Mouse (Mus musculus) cerebellum, postnatal 14 days (tissue): ENCODE measurements around the gene Adgrl1.
"Not testable (repeated sequence)": the region's sequence is repeated elsewhere in the genome, so short reads cannot be mapped to it uniquely, and the experiment has no call there.

ENCODE experiments used
- DNase-seq, 2 experiments: peaks; one replicate each; pipeline ENCODE4 v3.0.0; 2021; ENCODE audit warnings: mixed read lengths in 2 of 2

Gene Adgrl1

GRCm38 (mm10) chr8:83955106-83955957 lies 55.4 kb downstream of the Adgrl1 start, which contains the start of the genes Gm10644 and Asf1b:
Gm10644 (minus strand) TSS chr8:83955205.
Asf1b (plus strand) TSS chr8:83955507.
- peak; percentile 98 to 99 for DNase-seq

- no peak for DNase-seq
These were observed 56.0 kb downstream of the Adgrl1 start for GRCm38 (mm10) chr8:83955958-83956218.

GRCm38 (mm10) chr8:83956789-83957188 lies 56.9 kb downstream of the Adgrl1 start:
- no peak for DNase-seq

DNA sequence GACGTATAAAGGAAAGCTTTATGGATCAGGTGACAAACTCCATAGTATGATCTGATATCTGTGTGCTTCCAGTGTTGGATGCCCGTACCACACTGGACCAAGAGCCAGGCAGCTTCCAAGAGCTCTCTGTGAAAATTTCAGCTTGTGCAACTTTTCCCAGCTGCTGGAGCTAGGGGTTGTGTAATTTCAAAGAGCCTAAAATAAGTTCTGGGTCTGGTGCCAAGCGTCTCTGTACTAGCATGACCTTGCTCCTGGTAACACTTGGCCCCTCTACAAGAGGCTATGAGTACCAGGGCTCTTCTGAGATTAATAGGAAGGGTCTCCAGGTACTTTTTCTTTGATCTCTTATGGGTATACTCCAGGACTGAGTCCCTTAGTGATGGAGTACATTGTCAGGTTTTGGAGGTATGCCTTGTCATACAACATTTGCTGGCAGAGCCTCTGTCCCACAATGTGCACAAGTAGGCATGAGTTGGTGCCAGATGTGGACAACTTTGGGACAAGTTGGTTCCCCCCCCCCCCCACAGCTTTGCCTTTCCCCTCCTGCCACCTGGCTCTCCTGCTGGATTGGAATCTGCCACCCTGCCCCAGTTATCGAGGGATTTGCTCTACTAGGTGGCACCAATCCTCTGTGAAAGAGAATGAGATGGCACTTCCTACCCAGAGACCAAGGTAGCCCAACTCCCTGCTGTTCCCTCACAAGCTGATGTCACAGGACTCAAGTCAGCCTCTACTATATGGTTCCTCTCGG lies 64.3 kb downstream of the Adgrl1 start:
- DNase-seq, result no peak

- no peak for DNase-seq
These were observed 67.8 kb downstream of the Adgrl1 start for GRCm38 (mm10) chr8:83967701-83968100.

- DNase-seq, result no peak
These were observed 71.2 kb downstream of the Adgrl1 start for GRCm38 (mm10) chr8:83971121-83971520.

- DNase-seq, result no peak
These were observed 71.8 kb downstream of the Adgrl1 start for GRCm38 (mm10) chr8:83971661-83972060.

GRCm38 (mm10) chr8:83972150-83973120 lies 72.5 kb downstream of the Adgrl1 start, which contains the start of gene Prkaca:
Prkaca (plus strand) TSS chr8:83972993.
- peak; percentile 98 for DNase-seq

DNA sequence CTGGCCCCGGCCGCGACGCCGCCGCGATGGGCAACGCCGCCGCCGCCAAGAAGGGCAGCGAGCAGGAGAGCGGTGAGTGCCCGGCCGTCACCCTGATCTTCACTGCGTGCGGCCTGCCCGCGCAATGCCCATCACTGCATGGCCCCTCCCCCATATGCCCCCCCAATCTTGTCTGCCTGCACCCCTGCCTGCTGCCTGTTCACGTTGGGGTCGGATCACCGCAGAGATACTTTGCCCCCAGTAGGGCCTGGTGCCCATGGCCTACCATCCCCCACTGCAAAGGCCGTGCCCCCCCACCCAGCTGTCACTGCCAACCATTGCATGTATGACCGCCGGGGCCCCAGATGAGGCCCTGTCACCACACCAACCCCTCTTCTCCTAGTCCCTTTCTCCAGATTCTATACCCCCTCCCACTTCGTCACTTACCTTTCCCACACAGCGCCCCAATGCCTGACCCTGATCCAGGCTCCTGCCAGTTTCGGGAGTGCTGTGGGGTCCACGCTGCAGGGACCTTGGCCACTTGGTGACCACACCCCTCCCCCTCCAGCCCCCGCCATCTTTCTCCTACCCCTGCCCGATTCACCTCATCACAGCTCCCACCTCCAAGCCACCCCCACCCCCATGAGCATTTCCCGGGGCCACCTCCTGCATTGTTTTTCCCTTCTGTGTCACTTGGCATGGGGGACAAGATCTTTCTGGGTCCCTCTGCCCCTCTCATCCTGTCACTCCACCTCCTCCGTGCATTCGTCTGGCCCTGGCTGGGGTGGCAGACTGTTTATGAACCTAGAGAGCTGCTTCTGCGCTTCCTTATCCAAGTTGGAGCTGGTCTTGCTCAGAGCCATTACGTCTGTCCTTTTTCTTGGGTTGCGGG lies 73.5 kb downstream of the Adgrl1 start:
- peak; percentile 64 to 77 for DNase-seq

DNA sequence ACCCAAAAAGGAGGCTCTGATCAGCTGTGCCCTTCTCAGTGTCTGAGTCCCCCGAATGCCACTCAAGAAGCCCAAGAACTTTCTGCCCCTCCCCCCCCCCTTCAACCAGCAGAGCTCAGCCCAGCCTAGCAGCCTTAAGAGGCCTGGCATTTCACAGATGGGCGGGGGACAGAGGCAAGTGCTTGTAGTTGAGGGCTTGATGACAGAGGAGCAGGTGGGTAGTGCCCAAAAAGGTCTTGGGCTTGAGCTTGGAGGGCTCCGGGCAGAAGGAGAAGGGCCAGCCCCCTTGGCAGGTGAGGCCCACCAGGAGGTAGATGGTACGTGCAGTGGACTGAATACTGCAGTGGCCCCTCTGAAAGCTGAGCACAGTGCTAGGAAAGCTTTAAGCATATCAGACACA lies 74.6 kb downstream of the Adgrl1 start:
- no peak for DNase-seq

GRCm38 (mm10) chr8:83976101-83976630 lies 76.3 kb downstream of the Adgrl1 start:
- no peak for DNase-seq

GRCm38 (mm10) chr8:83976779-83977350 lies 77.0 kb downstream of the Adgrl1 start:
- DNase-seq, result no peak

- DNase-seq, result no peak
These were observed 77.7 kb downstream of the Adgrl1 start for GRCm38 (mm10) chr8:83977646-83978045.

DNA sequence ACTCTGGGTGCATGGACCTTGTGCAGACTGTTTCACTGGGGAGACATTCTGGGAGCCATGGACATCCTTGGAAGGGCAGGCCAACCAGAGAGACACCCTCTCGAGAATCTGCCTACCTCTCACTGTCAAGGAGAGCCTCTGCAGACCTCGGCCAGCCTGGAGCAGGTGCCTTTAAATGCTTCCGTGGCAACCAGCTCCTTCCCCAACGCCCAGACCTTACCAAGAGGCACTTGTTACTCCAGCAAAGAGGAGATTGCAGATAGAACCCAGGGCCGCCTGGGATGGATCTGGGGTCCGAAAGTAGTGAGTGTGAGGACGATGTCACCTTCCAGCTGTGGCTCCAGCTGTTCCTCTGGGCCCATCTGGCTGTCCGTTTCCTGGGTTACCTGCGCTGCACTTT lies 78.3 kb downstream of the Adgrl1 start:
- DNase-seq, result no peak

GRCm38 (mm10) chr8:83980250-83980649 lies 80.3 kb downstream of the Adgrl1 start:
- peak in 1 of 2 experiments; percentile 55 for DNase-seq

DNA sequence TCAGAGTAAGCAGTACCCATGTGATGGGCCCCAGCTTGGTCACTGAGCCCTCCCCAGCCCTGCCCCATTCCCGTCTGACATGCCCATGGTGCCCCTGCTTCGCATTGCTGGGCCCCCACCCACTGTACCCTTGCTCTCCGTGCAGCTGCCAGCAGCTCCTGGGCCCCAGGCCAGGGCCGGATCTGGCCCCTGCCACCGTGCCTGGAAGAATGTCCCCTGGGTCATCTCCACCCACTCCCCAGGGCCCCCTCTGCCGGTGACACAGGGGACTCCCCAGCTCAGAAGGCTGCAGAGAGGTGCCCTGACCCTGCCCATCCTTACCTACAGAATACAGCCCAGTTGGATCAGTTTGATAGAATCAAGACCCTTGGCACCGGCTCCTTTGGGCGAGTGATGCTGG lies 80.9 kb downstream of the Adgrl1 start:
- peak in 1 of 2 experiments; percentile 49 for DNase-seq

GRCm38 (mm10) chr8:83981533-83981932 lies 81.6 kb downstream of the Adgrl1 start:
- DNase-seq, result peak in 1 of 2 experiments; percentile 59

DNA sequence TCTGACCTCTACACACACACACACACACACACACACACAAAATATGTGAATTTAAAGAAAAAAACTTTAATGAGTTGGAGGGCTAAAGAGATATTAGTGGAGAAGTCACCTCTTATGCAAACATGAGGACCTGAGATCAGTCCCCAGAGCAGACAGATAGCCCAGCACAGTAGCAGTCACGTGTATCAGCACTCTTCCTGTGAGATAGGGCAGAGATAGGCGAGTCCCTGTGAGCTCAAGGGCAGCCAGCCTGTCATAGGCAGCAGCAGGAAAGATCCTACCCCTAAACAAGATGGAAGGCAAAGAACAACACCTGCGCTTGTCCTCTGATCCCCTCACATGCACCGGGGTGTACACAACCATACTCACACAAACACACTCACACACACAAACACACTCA lies 82.5 kb downstream of the Adgrl1 start:
- DNase-seq, result no peak

GRCm38 (mm10) chr8:83983222-83983621 lies 83.3 kb downstream of the Adgrl1 start:
- not testable (repeated sequence) for DNase-seq

DNA sequence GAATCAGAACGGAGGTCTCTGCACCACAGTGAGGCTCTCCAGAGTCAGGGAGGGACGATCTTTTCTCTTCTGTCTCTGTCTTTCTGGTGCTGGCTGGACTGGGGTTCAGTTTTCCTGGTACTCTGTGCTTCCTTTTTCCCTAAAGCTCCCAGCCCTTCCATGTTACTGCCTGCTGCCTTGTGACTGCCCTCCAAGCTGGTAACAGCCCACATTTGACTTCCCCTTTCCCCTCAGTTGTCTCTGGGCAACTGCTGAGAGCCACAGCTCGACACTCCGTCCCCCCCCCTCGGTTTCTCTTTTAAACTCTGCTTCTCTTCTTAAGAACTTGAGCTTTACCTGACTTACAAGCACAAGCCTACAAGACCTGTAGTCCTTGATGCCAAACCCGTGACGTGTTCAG lies 89.3 kb downstream of the Adgrl1 start:
- no peak for DNase-seq

GRCm38 (mm10) chr8:83990170-83990569 lies 90.3 kb downstream of the Adgrl1 start:
- DNase-seq, result no peak
